Mouse (Mus musculus) left cerebral cortex, adult 9 months (tissue): ENCODE results near the gene Nr2e3.
"Not testable (repeated sequence)": the region's sequence is repeated elsewhere in the genome, so short reads cannot be mapped to it uniquely, and the experiment has no call there.

ENCODE experiments used
- DNase-seq, 2 experiments: peaks; one replicate each; pipeline ENCODE4 v3.0.0; 2022; ENCODE audit warnings: low spot score in 2 of 2

Nr2e3 gene

DNA sequence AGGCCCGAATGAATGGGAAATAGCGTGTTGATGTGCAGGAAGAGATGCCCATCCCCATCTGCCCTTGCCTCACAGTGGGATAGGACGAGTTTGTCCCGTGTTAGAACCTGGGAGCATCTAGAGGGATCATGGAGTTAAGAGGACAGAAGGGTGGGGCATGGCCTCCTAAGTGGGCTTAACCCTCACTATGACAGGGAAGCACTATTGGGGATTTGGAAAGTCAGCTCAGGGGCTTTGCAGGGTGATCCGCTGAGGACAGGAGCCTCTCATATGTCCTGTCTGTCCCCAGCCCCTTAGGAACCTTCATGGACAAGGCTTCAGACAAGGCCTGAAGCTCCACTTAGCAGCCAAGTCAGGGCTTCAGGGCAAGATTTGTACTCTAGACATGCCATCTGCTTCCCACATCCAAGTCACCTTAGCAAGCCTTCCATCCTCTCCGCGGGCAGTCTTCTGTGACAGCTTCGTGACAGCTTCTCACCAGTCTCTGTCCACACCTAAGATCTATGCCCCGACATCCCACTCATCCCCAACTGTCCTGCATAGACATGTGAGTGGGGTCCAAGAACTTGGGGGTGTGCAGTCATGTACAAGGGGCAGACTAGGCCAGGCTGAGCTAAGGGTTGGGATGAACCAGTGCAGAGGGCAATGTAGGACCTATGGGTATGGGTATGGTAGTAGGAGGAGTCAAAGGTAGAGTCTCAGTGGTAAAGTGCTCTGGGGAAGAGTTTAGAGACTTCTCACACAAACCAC is 9.3 kb downstream of the Nr2e3 start:
- DNase-seq, result no peak

DNA sequence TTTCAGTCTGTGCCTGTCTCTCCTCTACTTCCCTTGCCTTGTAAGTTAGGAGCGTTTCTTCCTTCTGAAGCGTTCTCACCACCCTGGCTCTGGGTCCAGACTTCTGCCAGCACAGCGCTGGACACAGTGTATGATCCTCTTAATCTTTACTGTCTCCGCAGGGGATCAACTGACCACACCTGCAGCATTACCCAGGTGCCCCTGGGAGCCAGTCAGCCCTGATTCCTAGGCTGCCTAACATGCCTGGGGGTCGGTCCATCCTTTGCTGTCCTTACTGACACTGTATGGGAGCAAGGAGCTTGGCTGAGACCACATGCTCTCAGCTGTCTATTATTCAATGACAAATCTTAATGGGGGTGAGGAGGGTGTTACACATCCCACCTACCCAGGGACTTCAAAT is 10.5 kb downstream of the Nr2e3 start:
- no peak for DNase-seq

DNA sequence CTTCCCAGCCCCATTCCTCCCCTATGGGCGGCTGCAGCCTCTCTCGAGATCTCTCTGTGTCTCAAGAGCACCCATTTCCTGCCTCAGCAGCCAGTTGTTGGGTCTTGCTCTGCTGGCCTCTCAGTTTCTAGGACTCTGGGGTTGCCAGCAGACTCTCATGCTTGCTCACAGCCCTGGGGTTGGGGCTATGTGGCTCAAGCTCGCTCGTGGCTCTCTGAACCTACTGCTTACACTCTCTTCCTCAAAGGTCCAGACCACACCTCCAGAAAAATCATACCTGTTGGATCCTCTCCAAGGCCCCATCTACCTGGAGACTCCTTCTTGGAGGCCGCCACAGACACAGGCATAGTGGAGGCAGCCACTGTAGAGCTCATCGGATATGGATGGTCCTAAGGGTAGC is 10.9 kb downstream of the Nr2e3 start:
- DNase-seq, result no peak

DNA sequence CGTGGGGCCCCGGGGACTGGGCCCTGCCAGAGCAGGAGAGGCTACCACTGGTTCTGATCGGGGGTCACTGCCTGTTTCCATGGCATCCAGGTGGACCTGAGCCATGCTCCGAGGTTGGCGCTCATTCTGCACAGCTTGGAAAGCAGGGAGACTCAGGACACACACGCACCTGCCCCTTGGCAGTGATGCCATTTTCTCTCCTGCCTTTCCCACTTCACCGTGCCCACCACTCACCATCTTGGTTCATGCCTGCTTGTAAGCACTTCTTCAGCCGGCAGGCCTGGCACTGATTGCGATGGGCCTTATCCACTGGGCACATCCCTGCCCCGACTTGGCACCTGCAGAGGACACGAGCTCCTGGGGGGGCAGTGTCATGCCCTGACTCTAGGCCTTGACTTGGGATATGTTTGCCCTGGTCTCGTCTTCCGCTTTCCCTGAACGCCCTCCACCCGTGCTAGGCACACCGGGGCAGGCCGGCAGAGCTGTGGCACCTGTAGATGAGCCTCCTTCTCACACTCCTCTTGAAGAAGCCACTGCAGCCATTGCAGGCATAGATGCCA is 11.7 kb downstream of the Nr2e3 start:
- DNase-seq, result no peak

GRCm38 (mm10) chr9:59948226-59948625 is 12.2 kb downstream of the Nr2e3 start:
- no peak for DNase-seq

DNA sequence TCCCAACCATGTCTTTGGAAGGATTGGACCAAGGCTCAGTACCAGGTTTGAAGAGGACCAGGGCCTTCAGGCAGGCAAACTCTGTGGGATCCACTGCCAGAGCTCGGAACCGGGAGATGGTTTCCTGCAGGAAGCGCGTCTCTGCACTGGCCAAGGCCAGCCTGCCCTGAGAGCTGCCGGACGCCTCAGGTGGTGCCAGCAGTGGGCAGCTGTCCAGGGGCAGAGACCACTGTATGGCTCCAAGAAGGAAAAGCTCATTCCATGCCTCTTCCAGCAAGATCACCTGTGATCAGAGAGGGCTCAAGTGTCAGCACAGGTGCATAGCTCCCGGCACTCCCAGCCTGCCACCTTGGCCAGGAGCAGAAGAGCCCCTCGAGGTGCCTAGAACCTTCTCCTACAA is 13.2 kb downstream of the Nr2e3 start:
- DNase-seq, result no peak

DNA sequence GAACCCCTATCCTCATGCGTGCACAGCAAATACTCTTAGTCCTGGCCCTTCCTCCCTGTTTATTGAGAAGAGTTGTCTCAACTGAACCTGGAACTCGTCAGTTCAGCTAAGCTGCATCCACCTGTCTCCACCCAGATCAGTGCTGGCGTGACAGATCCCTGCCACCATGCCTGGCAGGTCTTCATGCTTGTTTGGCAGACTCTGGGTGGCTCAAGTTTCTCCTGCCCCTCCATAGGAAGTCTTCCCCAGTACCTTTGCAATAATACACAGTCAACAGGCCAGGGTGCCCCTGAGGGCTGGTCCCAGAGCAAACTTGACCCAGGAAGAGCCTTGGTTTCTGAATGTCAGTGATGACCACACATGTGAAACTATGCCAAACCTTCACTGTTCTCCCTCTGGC is 15.2 kb downstream of the Nr2e3 start:
- DNase-seq, result no peak

GRCm38 (mm10) chr9:59943826-59944225 is 16.6 kb downstream of the Nr2e3 start:
- DNase-seq, result no peak

GRCm38 (mm10) chr9:59942501-59943085 is 17.9 kb downstream of the Nr2e3 start:
- DNase-seq, result no peak

- no peak for DNase-seq
Measured at GRCm38 (mm10) chr9:59941885-59942350, 18.5 kb downstream of the Nr2e3 start.

DNA sequence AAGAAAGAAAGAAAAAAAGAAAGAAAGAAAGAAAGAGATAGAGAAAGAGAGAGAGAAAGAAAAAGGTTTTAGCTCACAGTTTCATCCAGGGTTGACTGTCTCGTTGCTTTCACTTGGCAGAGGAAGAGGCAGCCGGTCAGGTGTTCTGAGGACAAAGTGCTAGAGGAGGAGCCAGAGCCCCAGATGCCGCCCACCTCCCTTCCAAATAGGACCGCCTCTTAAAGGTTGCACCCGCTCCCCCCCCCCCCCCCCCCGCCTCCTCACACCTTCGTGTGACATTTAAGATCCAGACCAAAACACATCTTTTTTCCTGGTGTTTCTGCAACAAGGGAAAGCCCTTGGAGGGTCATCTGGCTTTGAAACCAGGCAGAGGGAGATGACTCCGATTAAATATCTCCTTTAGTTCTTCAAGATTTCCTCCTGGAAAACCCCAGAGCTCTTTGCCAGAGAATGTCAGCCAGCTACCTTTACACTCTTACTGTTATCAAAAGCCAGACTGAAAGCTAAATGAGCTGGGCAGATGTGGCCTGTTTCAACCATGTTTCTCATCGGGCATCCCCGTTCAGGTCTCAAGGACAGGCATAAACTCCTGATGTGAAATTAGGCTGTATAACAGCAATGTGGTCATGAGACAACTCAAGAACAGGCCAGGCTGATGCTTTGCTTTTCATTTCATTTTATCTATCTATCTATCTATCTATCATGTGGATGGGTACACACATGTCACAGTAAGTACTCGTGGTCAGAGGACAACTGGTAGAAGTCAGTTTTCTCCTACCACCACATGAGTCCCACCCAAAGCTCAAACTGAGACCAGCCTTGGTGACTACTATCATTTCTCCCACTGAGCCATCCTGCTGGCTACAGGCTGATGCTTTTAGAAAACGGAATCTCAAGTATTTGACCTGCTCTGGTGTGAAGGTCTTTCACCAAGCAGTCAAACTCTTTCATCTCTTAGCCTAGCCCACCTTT is 19.3 kb downstream of the Nr2e3 start:
- no peak for DNase-seq

DNA sequence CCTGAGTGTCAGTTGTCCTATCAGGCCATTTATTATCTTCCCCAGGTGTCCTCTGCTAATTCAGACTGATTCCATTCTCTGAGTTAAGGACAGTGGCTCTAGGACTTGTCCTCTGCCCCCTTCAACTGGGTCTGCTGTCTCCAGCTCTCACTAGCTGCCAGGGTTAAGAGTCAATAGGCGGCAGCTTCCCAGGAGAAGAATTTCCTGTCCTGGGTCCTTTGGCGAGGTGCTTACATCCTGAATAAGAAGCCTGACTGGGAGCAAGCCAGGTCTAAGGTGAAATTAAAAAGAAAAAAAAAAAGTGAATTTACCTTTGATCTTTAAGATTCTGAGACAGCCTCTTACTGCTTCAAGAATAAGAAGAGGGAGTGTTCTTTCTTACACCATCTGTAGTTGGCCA is 20.8 kb downstream of the Nr2e3 start:
- no peak for DNase-seq

DNA sequence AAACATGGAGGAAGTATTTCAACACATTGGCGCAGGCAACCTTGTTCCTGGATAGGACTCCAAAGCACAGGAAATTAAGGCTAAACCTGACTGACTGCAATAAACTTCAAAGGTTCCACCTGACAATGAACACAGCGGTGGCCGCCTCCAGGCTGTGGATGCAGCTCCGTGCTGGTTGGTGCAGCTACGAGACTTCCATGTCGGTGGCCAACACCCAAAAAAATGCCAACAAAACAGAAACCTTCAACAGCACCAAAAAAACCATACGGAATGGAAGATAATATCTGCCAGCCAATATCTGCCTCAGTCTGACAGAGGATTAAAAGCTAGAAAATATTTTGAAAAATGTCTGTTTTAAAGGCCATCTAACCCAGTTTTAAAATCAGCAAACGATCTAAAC is 21.9 kb downstream of the Nr2e3 start:
- DNase-seq, result no peak

DNA sequence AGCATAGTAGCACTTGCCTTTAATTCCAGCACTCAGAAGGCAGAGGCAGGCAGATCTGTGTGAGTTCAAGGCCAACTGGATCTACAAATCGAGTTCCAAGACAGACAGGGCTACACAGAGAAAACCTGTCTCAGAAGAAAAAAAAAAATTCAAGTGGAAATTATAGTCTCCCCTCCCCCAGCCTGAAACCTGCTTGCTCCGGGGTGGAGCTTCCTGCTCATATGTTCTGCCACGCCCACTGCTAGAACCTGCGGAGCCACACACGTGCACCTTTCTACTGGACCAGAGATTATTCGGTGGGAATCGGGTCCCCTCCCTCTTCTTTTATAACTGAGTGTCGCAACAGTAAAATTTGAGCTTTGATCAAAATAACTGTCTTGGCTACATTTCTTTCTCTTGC is 24.6 kb downstream of the Nr2e3 start:
- not testable (repeated sequence) for DNase-seq

- no peak for DNase-seq
Measured at GRCm38 (mm10) chr9:59930248-59930647, 30.2 kb downstream of the Nr2e3 start.

DNA sequence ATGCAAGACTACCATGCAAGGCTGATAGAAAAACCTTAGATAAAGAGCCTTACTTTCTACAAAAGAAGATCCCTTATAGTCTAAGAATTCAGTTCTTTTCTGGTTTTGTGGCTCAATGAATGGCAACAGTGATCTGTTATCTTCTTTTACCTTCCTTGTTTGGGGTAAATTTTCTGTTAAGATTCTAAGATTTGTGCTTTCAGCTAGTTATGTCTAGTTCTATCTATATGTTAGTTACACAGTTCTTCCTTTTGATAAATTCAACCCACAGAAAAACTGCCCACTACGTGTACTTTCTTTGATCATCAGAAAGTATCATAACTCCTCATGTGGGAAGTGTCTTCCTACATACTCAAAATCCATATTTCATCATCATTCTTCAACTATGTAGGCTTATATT is 45.7 kb downstream of the Nr2e3 start:
- no peak for DNase-seq

DNA sequence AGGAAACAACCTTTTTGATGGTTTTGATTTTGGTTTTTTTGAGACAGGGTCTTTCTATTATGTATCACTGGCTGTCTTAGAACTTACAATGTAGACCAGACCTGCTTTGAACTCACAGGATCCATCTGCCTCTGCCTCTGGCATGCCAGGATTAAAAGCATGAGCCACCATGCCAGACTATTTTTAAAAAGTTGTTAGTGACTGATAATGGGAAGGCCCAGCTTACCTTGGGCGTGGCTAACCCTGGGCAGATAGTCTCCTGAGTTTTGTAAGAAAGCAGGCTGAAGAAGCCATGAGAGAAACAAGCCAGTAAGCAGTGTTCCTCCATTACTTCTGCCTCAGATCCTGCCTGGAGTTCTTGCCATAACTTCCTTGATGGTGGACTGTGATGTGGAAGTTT is 57.1 kb downstream of the Nr2e3 start:
- DNase-seq, result no peak
